In the genomic region with DNA sequence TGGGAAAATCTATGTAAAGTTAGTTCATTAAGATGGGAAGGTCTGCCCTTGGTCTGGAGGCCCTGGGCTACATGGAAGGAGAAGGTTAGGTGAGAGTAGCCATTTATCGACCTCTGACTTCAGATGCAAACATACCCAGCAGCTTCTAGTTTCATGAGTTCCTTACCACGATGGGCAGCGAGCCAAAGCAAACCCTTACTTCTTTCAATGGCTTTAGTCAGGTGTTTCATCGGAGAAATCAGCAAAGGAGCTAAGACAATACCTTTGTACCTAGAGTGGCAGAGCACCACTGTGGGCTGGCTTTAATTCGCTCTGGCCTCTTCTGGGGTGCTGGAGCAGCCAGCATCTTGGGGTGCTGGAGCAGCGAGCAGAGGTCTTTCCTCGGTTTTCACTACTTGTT, we compare ENCODE assay signal across 22 mouse cellular contexts. TPM values are rescaled to one million over a fixed set of nuclear protein-coding genes. Genes with fewer than 3 reads are reported as not detected.
A peak's percentile ranks its signal among the peaks of the same experiment; 100 is the strongest.
DNase-seq lines count a peak whose midpoint lies in the region; ATAC-seq lines count a peak whose summit lies in the region.
"Had no signal": no experiment of that assay in that cellular context is flagged by ENCODE, and none has a peak within 500 bp of the region (broad histone marks: within the 10 kb centered on the region; RNA-seq: fewer than 3 reads in every experiment).

No protein-coding gene starts in this region.

- no peak overlapping the region for H3K4me2 ChIP-seq in heart, embryonic 12.5 days
- H3K4me2 ChIP-seq: forebrain, embryonic 13.5 days; heart, embryonic 15.5 days; limb, embryonic 13.5 days; midbrain, embryonic 12.5 days had no signal

- DNase-seq in kidney, postnatal 4 days, result peak; percentile 9 to 15
- DNase-seq in kidney, adult 11 months, result no peak
- peak; percentile 67 for DNase-seq in large intestine, adult 2 months (ENCODE audit: low read depth, low spot score)
- peak; percentile 80 for DNase-seq in lung, postnatal 25 days (ENCODE audit: low spot score)
- peak; percentile 83 for DNase-seq in urinary bladder, postnatal 14 days (ENCODE audit: low spot score)
- DNase-seq in adipocyte (ENCODE audit: low spot score), result no peak
- DNase-seq in heart, adult 18-20 months, result no peak
- DNase-seq: adrenal gland, adult 2 months; B cell, adult 2 months; cerebellum, adult 11-12 months; right cerebral cortex, postnatal 14 days; thymus, adult 18-20 months had no signal

- no peaks in the 10 kb centered on the region for H3K36me3 ChIP-seq in heart, embryonic 12.5 days
- H3K36me3 ChIP-seq: heart, embryonic 15.5 days; hindbrain, embryonic 10.5 days; limb, embryonic 13.5 days; midbrain, embryonic 12.5 days had no signal

- no peak for ATAC-seq in heart, embryonic 12.5 days (ENCODE audit: insufficient number of reproducible peaks, low FRiP score)
- ATAC-seq: forebrain, embryonic 13.5 days had no signal

- H3K9me3 ChIP-seq in heart, embryonic 12.5 days (replicated peaks), result no peaks in the 10 kb centered on the region
- H3K9me3 ChIP-seq: forebrain, embryonic 13.5 days; heart, embryonic 15.5 days; hindbrain, embryonic 10.5 days; limb, embryonic 13.5 days; midbrain, embryonic 12.5 days had no signal

- no peak overlapping the region for H3K4me3 ChIP-seq in heart, embryonic 12.5 days
- H3K4me3 ChIP-seq: forebrain, embryonic 13.5 days; heart, embryonic 15.5 days; hindbrain, embryonic 10.5 days; limb, embryonic 13.5 days; midbrain, embryonic 12.5 days; myocyte had no signal

- H3K9ac ChIP-seq in heart, embryonic 12.5 days, result no peak overlapping the region
- H3K9ac ChIP-seq: forebrain, embryonic 13.5 days; heart, embryonic 15.5 days; limb, embryonic 13.5 days; midbrain, embryonic 12.5 days had no signal

- no peak overlapping the region for H3K27ac ChIP-seq in heart, embryonic 12.5 days (ENCODE audit: poor library complexity, severe bottlenecking)
- H3K27ac ChIP-seq: forebrain, embryonic 13.5 days; heart, embryonic 15.5 days; hindbrain, embryonic 10.5 days; limb, embryonic 13.5 days; midbrain, embryonic 12.5 days had no signal

- 19% methylated on average over 7 of the region's 7 CpGs for WGBS in large intestine, adult 2 months
- WGBS in heart, embryonic 12.5 days, result 53% methylated on average over 7 of the region's 7 CpGs

- peaks cover 17% of the 10 kb centered on the region for H3K4me1 ChIP-seq in heart, embryonic 12.5 days (replicated peaks)

- H3K27me3 ChIP-seq in heart, embryonic 12.5 days (replicated peaks), result no peaks in the 10 kb centered on the region
- H3K27me3 ChIP-seq: forebrain, embryonic 13.5 days; heart, embryonic 15.5 days; limb, embryonic 13.5 days had no signal

RNA-seq across cellular contexts. Expression of a gene that starts 5.8 kb away (rescaled TPM):
- 0.10 TPM in 1 of 2 replicates, not detected in the other for polyA plus RNA-seq in large intestine, adult 2 months (2012; rRNA removed)
- polyA plus RNA-seq in heart, embryonic 12.5 days (2016; fragmentation: Nextera tagmentation; extraction: Ambion mirVana), result 0.56 and 0.77 TPM in 2 replicates
- total RNA-seq in heart, adult 18-20 months (2021), result not detected
- total RNA-seq: common myeloid progenitor, adult 5-6 weeks had no signal
- polyA plus RNA-seq: adrenal gland, adult 2 months; liver, embryonic 16.5 days had no signal

RNA-seq across cellular contexts. Expression of a gene that starts 22.1 kb away (rescaled TPM):
- 1.8 and 2.0 TPM in 2 replicates for polyA plus RNA-seq in large intestine, adult 2 months (2012; rRNA removed)
- polyA plus RNA-seq in heart, embryonic 12.5 days (2016; fragmentation: Nextera tagmentation; extraction: Ambion mirVana), result 1.2 and 1.4 TPM in 2 replicates
- 10 to 100 TPM in 1 of 2 experiments, 1 to 10 TPM in 1; 8.8 to 10.5 TPM for total RNA-seq in heart, adult 18-20 months (2021)
- total RNA-seq: common myeloid progenitor, adult 5-6 weeks; granulocyte monocyte progenitor cell, adult 5-6 weeks had no signal

Comparison
In these comparisons a context has a peak if more than half of its experiments do, and no peak if none do; other contexts are left out.
1. DNase-seq: peak in kidney, postnatal 4 days (2 of 2), large intestine, adult 2 months (single experiment), lung, postnatal 25 days (single experiment) and urinary bladder, postnatal 14 days (single experiment); none in kidney, adult 11 months (single experiment), adipocyte (single experiment) and heart, adult 18-20 months (0 of 2).